Mouse (Mus musculus) megakaryocyte, adult 5-6 weeks (primary cell): ENCODE data around the gene Sergef. TPM values are rescaled to one million over a fixed set of nuclear protein-coding genes. Genes with fewer than 3 reads are reported as not detected.
A peak's percentile ranks its signal among the peaks of the same experiment; 100 is the strongest.

Source experiments
- ATAC-seq: 2 replicates; pipeline ENCODE4 v1.8.0; 2016; ENCODE audit warnings: mild to moderate bottlenecking, inconsistent platforms; ENCODE audit not compliant: poor library complexity, severe bottlenecking
- total RNA-seq, 2 experiments: library from RNA; stranded (forward) in 1 of 2; stranded (reverse) in 1 of 2; fragments of 153-499, 151-499 nt in 1 of 2; fragments of 221-1000, 200-1000 nt in 1 of 2; gene quantifications; 2 replicates each; pipeline versions ENCODE4 v1.2.3 to v1.2.4; 2015 to 2017

Gene Sergef
- total RNA-seq, 2 experiments from 2014 or later = 8.3 TPM

DNA sequence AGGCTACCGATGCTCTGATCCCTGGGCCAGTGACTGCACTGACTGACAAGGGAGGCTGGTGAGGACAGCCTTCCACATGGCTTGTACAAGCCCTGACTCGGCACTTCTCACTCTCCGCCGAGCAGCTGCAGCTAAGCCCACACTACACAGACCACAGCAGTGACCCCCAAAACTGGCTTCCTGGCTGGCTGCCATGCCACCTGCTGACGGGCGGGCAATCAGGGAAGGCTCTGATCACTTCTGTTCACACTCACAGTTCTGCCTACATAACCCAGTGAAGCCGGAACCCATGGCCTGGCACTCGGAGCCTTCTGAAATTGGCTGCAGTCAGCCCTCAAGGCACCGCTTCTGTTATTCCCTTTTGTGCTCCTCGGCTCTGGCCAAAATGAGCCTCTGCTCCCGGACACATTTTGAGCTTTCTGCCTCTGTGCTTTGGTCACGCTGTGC is 95.4 kb downstream of the Sergef start:
- ATAC-seq = 0 out of 2 replicates have a peak, but pooled peaks have one; percentile 21

DNA sequence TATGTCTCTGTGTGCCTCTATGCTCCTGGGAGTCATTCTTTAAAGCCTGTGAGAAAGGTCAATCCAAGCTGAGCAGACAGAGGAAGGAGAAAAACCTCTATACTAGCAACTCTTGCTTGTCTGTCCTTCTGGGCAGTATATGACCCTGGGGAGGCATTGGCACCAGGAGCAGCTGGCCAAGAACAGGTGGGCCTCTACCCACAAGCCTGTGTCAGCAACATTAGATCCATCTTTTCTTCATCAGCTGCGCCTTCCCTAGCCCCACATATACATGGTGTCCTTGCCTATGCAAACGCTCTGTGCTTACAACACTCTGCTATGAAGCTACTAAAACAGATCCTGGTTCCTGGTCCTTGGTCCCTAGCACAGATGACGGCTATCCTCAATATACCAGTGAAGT is 97.5 kb downstream of the Sergef start:
- ATAC-seq = no peak

DNA sequence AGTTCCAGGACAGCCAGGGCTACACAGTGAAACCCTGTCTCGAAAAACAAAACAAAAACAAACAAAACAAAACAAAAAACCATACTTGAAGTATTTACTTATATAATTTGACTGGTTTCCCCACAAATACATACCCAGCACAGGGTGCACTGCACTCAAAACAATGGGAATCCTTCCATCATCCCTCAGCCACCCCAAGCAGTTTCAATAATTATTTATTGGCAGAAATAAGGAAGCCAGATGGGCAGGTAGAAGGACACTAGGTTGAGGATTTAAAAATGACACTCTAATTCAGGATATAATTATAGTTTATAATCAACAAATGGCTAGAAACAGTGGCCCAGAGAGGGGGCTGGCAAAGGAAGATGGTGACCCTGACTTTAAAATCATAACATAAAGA is 99.0 kb downstream of the Sergef start:
- ATAC-seq = no peak

DNA sequence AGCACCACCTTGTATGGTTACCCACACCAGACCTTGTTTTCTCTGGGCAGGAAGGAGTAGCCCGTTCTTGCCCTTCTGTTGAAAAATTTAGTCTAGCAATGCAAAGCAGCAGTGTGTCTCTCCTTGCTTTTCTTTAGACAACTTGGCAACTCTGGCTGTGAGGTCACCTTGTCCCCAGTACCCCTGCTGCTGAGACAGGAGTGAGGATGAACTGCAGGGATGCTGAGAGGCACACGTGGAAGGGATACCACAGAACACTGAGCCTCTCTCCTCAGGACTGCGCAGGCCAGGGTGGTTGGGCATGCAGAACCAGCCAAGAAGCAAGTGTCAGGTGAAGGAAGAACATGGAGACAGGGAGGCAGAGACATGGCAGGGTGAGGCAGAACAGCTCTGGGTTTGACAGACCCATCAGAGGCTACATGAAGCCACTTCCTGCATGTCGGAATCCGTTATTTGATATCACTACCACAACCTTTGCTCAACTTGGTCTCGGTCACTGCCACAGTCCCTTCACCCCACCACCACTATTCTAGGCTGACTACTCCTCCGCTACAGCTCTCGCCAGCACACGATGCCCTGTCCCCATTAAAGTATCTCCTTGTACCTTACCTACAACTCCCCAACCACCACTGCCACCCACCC is 103.0 kb downstream of the Sergef start:
- ATAC-seq = peak; percentile 24; the same call in 1 of the 2 replicates

DNA sequence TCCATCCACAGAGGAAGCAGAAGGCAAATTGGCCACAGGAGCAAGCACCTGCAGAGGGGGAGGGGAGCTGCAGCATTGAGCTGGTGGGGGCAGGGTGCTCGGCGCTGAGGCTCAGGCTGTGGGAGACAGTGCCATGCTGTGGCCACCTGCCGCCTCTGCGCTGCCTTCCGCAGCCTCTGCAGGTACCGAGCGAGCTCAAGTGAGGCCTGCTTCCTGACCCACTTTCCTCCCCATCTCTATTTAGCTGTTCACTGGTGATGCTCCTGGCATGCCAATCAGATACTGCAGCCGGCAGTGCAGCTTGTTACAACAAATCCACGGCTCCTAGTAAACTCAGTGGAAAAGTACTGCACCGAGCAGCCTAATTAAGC is 104.2 kb downstream of the Sergef start:
- peak; percentile 58; the same call in 1 of the 2 replicates for ATAC-seq

DNA sequence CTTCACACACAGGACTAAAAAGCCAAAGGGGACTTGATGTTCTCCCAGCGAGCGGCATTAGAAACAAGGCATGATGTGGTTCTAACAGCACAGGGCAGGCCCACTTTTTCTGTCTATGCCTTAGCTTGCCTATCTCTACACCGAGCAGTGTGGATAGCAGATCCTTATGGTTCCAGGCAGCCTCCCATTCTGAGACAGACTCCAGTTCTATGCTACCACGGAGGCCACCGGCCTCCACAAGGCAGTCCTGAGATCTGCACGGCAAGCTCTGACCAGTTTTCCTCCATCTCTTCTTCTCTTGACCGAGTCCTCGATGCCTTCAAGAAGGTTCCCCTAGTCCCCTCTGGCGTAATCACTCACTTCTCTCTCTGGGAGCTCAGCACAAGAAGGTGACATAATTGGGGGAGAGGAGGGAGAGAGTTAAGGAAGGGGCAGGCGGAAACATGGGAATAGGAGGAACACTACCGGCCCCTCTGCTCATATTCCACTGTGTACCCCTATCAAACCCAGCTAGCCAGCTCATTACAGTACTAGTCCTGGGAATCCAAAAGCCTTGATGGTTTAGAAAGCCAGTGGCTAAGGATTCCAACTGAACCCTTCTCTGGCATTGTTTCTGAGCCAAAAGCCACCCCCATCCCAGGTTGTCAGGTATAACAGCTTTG is 104.7 kb downstream of the Sergef start:
- no peak for ATAC-seq

DNA sequence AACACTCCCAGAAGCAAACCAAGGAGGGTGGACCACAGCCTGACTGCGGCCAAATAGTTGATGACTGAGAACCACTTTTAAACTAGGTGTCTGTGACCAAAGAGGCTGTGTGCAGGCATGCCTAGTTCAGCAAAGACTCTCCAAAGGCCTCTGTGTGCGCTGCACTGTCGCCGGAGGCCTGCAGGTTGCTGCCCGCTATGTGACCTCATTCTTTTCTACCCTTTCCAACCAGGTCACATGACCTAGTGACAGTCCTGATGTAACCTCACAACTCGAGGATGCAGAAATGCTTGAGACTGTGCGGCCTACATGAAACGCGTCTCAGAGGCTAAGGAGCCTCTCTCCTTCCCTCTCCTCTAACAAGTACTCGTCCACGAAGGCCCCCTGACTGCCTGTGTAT is 106.1 kb downstream of the Sergef start:
- no peak for ATAC-seq

DNA sequence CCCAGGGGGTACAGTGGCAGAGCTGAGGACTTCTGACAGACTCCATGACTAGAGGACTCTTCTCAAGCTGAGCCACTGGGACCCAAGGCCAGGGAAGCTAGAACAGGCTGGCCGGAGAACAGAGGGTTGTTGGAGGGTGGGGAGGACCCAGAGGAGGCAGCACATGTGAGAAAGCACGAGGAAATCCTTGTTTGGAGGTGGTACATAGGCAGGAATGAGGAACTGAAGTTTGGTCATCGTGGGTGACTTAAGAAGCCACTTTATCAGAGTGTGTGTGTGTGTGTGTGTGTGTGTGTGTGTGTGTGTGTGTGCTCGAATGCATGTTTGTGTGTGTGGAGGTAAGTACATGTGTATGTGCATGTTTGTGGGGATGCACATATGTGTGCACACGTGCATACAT is 108.3 kb downstream of the Sergef start:
- peak; percentile 57 for ATAC-seq

DNA sequence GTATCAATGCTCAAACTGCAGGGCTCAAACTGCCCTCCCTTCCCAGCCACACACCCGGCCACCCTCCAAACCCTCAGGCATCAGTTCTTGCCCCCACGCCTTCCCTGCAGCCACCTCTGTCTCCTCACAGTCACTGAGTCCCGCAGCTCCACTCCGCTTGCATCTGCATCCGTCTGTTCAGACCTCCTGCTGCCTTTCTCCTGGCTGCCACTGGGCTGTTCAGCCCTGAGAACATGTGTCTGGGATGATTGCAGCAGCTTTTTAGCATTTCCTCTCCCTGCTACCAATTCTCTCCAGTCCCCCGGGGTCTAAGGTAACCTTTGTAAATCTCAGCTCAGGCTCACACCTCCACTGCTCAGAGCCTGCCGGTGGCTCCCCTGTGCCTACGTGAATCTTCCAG is 109.7 kb downstream of the Sergef start:
- no peak for ATAC-seq

DNA sequence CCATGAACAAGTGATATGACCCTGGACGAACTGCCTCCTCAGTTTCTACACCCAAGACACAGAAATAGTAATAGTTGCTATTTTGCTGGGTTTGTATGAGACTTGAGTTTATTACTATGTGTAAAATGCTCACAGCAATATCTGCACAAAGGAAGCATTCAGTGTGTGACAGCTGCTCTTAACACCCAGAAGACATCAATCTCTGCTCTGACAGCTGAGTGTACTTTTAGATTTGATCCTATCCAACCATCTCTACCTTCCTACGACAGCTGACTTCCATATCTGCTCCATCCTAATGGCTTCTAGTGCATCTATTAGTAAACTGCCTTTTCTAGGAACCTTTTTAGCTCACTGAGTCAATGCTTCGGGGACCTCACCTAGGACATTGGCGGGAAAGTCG is 110.3 kb downstream of the Sergef start:
- ATAC-seq = no peak

DNA sequence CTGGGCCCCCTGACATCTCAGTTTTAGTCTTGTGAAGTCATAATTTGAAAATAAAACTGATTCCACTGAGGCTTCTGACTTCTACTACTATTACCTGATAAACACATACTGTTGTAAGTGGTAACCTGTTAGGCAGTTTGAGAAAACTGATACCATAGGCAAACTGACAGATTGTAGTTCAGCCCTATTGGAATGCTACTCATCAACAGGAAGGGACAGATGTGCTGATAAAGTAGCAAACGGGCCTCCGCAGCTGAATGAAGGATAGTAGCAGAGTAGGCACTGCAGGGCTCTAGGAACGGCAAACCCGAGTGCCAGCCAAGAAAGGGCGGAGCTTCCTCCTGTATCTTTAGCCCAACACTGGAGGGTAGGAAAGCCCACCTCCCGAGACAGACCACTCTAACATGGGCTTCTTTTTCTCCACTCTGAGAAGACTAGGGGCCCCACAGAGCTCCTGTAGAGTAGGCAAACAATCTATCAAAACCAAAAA is 112.9 kb downstream of the Sergef start:
- ATAC-seq = no peak

DNA sequence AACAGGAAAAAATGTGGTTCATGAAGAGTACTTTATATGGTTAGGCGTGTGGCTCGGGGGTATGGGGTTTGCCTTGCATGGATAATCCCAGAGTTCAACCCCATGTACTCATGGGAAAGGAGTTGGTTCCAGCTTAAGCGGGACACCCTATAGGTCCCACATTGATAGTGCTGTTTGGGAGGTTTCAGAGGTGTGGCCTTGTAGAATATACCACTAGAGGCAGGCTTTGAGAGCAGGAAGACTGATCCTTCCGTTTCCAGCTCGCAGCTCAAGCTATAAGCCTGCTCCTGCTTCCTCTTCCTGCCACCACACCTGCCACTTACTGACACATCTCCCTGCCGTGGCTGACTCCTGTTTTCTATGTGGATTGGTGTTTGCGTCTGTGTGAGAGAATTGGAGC is 116.4 kb downstream of the Sergef start:
- no peak for ATAC-seq

DNA sequence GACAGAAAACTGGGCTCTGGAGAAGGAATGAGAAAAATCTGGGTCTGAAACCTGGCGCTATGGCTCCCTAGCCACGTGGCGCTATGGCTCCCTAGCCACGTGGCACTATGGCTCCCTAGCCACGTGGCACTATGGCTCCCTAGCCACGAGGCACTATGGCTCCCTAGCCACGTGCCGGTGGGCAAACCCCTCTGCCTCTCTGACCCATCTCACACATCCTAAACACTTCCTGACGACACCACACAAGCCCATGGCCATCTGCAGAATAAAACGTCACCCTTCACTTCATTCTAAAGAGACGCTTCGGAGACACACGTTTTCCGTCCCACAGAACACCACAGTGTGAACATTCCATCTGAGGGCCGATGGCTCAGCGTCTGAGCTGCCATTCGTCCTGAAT is 117.8 kb downstream of the Sergef start:
- no peak for ATAC-seq

DNA sequence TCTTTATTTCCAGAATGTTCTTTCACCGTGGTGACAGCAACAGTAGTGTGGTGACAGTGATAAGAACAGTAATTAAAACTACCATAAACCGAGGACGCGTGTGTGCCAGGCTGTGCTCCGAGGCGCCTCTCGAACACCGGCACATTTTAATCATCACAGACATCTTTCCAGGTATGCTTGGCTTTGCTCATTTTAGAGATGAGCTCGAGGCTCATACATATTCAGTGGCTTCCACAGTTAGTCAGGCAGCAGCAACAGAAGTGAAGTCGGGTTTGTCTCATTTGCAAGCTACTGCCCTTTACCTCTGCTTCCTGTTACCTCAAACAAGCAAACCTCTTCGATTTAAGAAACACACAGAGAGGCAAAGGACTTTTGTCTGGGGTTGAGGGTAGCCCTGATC is 120.5 kb downstream of the Sergef start:
- ATAC-seq = no peak

DNA sequence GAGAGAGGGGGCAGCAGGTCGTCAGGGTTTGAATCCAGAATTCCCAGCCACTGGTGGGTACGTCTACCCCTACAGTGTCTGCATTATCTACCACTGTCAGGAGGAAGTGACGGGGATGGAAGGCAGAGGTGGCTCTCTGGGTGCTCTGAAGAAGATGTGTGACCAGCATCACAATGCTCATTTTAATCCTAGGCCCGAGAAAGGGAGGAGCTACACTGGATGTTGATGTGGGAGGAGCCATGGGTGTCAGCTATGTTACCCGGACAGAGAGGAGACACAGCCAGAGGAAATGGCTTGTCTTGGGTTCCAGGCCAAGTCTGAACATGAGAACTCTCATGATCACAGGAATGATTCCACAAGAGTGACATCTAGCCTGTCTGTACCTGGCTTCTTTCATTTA is 122.4 kb downstream of the Sergef start:
- ATAC-seq = no peak

DNA sequence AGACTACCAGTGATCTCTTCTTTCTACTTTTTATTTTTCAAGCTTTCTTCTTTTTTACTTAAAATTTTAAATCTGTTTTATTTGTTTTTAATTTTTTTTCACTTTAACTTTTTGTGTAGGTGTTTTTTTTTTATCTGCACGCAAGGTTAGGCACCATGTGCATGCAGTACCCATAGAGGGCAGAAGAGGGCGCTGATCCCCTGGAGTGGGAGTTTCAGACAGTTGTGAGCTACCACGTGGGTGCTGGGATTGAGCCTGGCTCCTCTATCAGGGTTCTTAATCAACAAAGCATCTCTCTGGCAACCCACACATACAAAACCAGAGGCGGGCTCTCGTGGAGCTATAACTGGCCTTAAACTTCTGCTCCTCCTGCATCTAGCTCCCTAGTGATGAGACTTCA is 123.6 kb downstream of the Sergef start:
- no peak for ATAC-seq

DNA sequence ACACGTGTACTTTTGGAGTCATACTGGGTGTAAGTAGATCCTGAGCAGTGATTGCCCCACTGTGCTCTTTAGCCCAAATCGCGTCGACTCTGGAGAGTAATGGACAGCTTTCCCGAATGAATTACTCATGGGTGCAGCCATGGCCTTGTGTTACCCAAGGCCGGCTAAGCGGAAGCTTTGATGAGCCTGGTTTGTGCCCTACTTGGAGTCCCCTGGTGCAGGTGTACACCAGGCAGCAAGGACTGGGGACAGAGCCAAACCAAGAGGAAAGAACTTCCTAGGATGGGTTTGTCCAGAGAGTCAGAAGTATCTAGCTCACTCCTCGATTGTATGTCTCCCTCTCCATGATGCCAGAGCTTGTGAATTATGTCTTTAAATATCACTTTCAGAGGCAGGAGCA is 124.6 kb downstream of the Sergef start:
- no peak for ATAC-seq

DNA sequence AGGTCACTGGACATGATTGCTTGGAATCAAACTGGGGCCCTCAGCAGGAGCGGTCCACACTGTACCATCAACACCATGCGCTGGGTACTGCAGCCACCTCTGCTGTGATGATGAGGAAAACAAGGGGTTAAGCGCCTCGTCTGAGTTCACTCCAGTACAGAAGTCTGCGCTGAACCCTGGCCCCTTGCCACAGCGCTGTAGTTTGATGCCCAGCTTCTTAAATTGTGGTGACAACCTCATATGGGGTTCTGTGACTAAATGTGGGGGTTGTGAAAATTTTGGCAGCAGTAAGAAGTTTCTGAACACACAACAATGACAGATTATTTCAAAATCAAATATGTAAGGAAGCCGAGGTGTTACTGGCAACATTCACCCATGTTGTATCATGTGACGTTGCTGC is 126.0 kb downstream of the Sergef start:
- ATAC-seq = no peak

DNA sequence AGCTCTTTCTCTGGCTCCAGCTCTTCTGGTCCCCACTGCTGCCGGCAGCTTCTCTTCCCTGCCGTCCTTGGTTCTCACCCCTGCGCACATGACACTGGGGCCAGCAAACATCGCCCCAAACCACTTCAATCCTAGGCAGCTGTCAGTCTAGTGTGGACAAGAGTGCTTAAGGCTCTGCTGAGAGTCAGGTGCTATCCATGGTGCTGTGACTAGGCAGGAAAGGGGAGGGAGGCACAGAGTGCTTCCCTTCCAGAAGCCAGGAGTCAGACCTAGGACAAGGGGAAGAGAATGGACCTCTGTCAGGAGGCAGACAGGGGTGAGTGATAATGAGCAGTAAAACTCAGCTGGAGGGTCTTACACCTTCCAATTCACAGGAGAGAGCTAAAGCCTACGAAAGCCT is 126.8 kb downstream of the Sergef start:
- no peak for ATAC-seq

DNA sequence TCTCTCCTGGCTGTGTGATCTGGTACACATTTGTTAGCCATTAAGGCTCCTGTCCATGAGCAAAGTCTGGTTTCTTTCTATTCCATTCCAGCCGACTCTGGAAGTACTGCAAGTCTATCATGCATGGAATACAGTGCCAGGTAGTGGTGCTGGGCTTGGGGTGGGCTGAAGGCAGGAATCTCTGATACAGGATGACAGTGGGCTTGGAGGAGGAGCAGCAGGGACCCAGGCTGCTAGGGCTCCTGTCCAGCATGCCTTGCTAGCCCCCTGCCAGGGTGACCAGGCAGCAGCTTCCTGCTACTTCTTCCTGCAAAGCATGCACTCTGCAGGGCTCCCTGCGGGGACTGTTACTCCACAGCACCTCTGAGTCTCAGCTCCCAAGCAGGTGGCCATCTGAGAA is 128.8 kb downstream of the Sergef start:
- no peak for ATAC-seq

DNA sequence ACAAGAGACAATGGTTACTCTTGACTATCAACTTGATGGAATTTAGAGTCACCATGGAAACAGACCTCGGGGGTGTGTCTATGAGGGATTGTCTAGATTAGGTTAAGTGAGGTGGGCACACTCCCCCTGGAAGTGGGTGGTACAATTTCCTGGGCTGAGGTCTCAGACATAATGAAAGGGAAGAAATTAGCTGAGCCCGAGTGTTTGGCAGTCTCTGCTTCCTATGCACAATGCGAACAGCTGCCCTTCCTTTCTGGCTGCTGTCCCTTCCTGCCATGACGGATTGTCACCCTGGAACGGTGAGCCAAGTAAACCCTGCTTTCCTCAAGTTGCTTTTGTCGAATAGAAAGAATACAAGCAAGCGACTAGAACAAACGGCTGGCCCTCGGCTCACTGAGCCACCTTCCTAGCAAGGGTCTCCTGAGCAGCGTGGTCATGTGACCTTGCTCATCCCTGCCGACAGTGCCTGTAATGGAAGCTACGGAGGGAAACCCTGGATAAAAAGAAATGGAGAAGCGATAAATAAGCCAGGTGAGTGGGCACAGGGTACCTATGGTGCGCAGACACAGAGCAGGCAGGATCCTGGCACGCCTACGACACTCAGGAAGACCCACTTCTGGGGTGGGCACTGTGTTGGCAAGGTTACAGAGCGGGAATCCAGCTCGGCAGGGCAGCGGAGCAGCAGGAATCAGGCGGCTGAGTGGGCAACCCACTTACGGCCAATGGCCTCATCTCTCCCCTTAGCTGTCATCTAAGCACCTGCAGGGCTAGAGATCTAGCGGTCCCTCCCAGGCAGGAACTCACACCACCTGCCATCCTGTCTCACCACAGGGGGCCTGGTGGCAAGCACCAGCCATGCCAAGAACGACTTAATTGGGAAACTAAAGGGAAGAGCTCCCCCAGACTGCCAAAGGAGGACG is 130.0 kb downstream of the Sergef start:
- no peak for ATAC-seq
